In the genomic region with DNA sequence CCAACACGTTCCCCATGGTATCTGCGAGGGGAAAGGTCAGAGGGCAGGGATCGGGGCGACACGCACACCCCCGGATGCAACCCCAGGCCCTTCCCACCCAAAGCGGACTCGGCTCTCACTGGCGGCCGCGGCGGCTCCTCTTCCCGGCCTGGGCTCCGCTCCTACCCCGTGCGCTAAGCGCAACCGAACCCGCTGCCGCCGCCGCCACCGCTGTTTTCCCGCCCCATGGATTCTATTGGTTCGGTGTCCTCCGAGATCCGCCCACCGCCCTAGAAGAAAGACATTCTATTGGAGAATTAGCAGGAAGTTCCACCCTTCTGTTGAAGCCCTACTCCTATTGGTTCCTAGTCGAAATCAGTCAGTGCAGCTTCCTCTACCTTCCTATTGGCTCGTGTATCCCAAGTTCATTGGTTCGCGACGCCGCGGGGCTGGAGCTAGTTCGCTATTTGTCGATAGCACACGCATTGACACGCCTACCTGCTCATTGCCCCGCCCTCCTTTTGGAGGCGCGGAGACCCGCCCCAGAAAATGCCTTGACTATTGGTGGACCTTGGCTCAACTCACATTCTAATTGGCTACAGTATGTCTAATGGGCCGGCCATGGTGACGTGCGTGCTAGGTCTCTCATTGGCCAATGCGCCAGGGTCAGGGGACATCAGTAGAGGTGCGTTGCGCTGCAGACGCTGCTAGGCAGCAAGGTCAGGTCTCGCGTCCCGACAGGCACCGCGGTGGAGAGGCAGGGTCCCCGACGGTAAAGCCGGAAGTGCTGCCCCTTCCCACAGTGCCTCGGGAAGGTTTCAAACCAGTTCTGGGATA, we compare ENCODE assay signal across 8 mouse cellular contexts. TPM values are rescaled to one million over a fixed set of nuclear protein-coding genes. Genes with fewer than 3 reads are reported as not detected.
DNase-seq lines count a peak whose midpoint lies in the region; ATAC-seq lines count a peak whose summit lies in the region.

Tomm40 (minus strand) TSS at position 200 of the 816 bp plus-strand sequence.

- H3K9me3 ChIP-seq in heart, embryonic 14.5 days (ENCODE audit: control insufficient read depth, low read length) = peaks cover 1% of the 10 kb centered on the region; the same call in 1 of the 2 replicates
- H3K9me3 ChIP-seq in liver, embryonic 13.5 days (replicated peaks) = no peaks in the 10 kb centered on the region
- no peaks in the 10 kb centered on the region for H3K9me3 ChIP-seq in stomach, embryonic 16.5 days (replicated peaks; ENCODE audit: control insufficient read depth, low read length)

- H3K36me3 ChIP-seq in heart, embryonic 14.5 days (ENCODE audit: control insufficient read depth, insufficient read depth, low read length) = peaks cover 68% of the 10 kb centered on the region
- peaks cover 37% of the 10 kb centered on the region for H3K36me3 ChIP-seq in liver, embryonic 13.5 days
- H3K36me3 ChIP-seq in stomach, embryonic 16.5 days (ENCODE audit: control insufficient read depth, insufficient read depth, low read length) = peaks cover 11% of the 10 kb centered on the region; the same call in 1 of the 2 replicates

- H3K4me1 ChIP-seq in heart, embryonic 14.5 days (ENCODE audit: control insufficient read depth in 2 of 2, insufficient read depth in 2 of 2, low read length in 2 of 2) = peaks cover 3 to 19% of the 10 kb centered on the region in 2 experiments
- peaks cover 43% of the 10 kb centered on the region for H3K4me1 ChIP-seq in liver, embryonic 13.5 days (replicated peaks)
- H3K4me1 ChIP-seq in stomach, embryonic 16.5 days (ENCODE audit: control insufficient read depth, insufficient read depth, low read length) = peaks cover 16% of the 10 kb centered on the region

- H3K27ac ChIP-seq in heart, embryonic 14.5 days (replicated peaks in 1 of 2; ENCODE audit: control insufficient read depth in 1 of 2, insufficient read depth in 1 of 2, low read depth in 2 of 2, low read length in 2 of 2) = peak within 1 kb of the TSS; percentile 80 to 81
- H3K27ac ChIP-seq in liver, embryonic 13.5 days = peak within 1 kb of the TSS; percentile 81
- peak within 1 kb of the TSS; percentile 90 for H3K27ac ChIP-seq in stomach, embryonic 16.5 days (ENCODE audit: low read length)

- peak within 1 kb of the TSS; percentile 95 for H3K9ac ChIP-seq in heart, embryonic 14.5 days (ENCODE audit: low read length)
- peak within 1 kb of the TSS; percentile 95 for H3K9ac ChIP-seq in liver, embryonic 13.5 days
- H3K9ac ChIP-seq in stomach, embryonic 16.5 days (ENCODE audit: low read length) = peak within 1 kb of the TSS; percentile 97

- 0% methylated on average over 58 of the region's 59 CpGs for WGBS in heart, embryonic 14.5 days
- under 1% methylated on average over 59 of the region's 59 CpGs for WGBS in liver, embryonic 13.5 days (ENCODE audit: insufficient replicate concordance)
- WGBS in stomach, embryonic 16.5 days = under 1% methylated on average over 49 of the region's 59 CpGs

- peak; percentile 88 for ATAC-seq in CD4-positive, CD25-positive, alpha-beta regulatory T cell, adult 4 months
- ATAC-seq in heart, embryonic 14.5 days (ENCODE audit: insufficient number of reproducible peaks, insufficient read depth, low FRiP score, low read depth) = peak; percentile 99
- peak; percentile 97 for ATAC-seq in liver, embryonic 13.5 days (ENCODE audit: low read depth)
- ATAC-seq in stomach, embryonic 16.5 days (ENCODE audit: insufficient read depth, low FRiP score) = peak; percentile 98

- H3K4me2 ChIP-seq in heart, embryonic 14.5 days (ENCODE audit: low read length) = peak within 1 kb of the TSS; percentile 77
- H3K4me2 ChIP-seq in liver, embryonic 13.5 days = peak within 1 kb of the TSS; percentile 96
- peak within 1 kb of the TSS; percentile 85 for H3K4me2 ChIP-seq in stomach, embryonic 16.5 days (ENCODE audit: low read depth, low read length)

- peak; percentile 100 for DNase-seq in c-Kit-negative CD71-positive TER-119-positive erythroid progenitor cells, embryonic 14.5 days (ENCODE audit: low read depth, low spot score)
- peak; percentile 100 for DNase-seq in fibroblast of lung, adult 2 months (ENCODE audit: low read depth)
- DNase-seq in kidney, postnatal 14 days = peak; percentile 100
- peak; percentile 100 for DNase-seq in liver, embryonic 13.5 days
- peak; percentile 96 for DNase-seq in neural tube, embryonic 10.5 days (ENCODE audit: extremely low spot score, low spot score)

- peak within 1 kb of the TSS; percentile 89 to 98 for H3K4me3 ChIP-seq in heart, embryonic 14.5 days (ENCODE audit: control insufficient read depth in 1 of 2, insufficient read depth in 1 of 2, low read depth in 1 of 2, low read length in 2 of 2)
- peak within 1 kb of the TSS; percentile 99 for H3K4me3 ChIP-seq in liver, embryonic 13.5 days (replicated peaks)
- peak within 1 kb of the TSS; percentile 100 for H3K4me3 ChIP-seq in stomach, embryonic 16.5 days (replicated peaks; ENCODE audit: low read length)

- no peaks in the 10 kb centered on the region for H3K27me3 ChIP-seq in heart, embryonic 14.5 days (ENCODE audit: control insufficient read depth, insufficient read depth, low read length)
- no peaks in the 10 kb centered on the region for H3K27me3 ChIP-seq in liver, embryonic 13.5 days
- H3K27me3 ChIP-seq in stomach, embryonic 16.5 days (ENCODE audit: control insufficient read depth, insufficient read depth, low read length) = no peaks in the 10 kb centered on the region

RNA-seq across cellular contexts. Expression of gene Tomm40, which starts in this region (rescaled TPM):
- 1 to 10 TPM; 3.7 to 6.9 TPM for polyA plus RNA-seq in CD4-positive, CD25-positive, alpha-beta regulatory T cell, adult 4 months (2017; shearing (Covaris generic))
- 130 and 135 TPM in 2 replicates for polyA plus RNA-seq in heart, embryonic 14.5 days (2014; fragmentation: Nextera tagmentation; extraction: Ambion mirVana)
- polyA plus RNA-seq in liver, embryonic 13.5 days (2015; fragmentation: Nextera tagmentation; extraction: Ambion mirVana) = 125 and 138 TPM in 2 replicates
- polyA plus RNA-seq in stomach, embryonic 16.5 days (2015; fragmentation: Nextera tagmentation; extraction: Ambion mirVana) = 65.2 and 81.8 TPM in 2 replicates

Comparison
In these comparisons a context has a peak if more than half of its experiments do, and no peak if none do; other contexts are left out.
1. Peak in every context shown above with its lines: DNase-seq, ATAC-seq, H3K4me3 ChIP-seq and H3K27ac ChIP-seq.